Mouse (Mus musculus) lung, adult 2 months (tissue): Measurements from ENCODE around the gene Gm49721.
"Not testable (repeated sequence)": the region's sequence is repeated elsewhere in the genome, so short reads cannot be mapped to it uniquely, and the experiment has no call there.

Experiments
- CTCF ChIP-seq: fragments of 200-500 bp; IDR thresholded peaks from 2 replicates; pipeline ENCODE4 v1.5.1; 2011; ENCODE audit warnings: mild to moderate bottlenecking, low read length, control low read depth; ENCODE audit not compliant: insufficient read depth
- POLR2A ChIP-seq: fragments of 200-500 bp; IDR thresholded peaks from 2 replicates; pipeline ENCODE4 v1.6.1; 2011; ENCODE audit warnings: low read depth, mild to moderate bottlenecking, control low read depth, low read length, borderline replicate concordance; ENCODE audit errors: extremely low read depth

GRCm38 (mm10) chr17:6958881-6959280, 19.8 kb upstream of the Gm49721 start:
- TF ChIP-seq POLR2A, CTCF: not testable (repeated sequence)
